Mouse (Mus musculus) kidney, adult 2 months (tissue): ENCODE data around the gene Rtp4.

Experiments used
- CTCF ChIP-seq: fragments of 200-500 bp; conservative IDR thresholded peaks from 2 replicates; pipeline ENCODE4 v1.5.1; 2011; ENCODE audit warnings: low read depth, mild to moderate bottlenecking, control low read depth, low read length, moderate library complexity, mixed read lengths; ENCODE audit not compliant: insufficient read depth, insufficient read length
- POLR2A ChIP-seq: fragments of 200-500 bp; IDR thresholded peaks from one replicate; pipeline ENCODE4 v1.6.1; 2011; ENCODE audit warnings: low read depth, low read length, control low read depth

GRCm38 (mm10) chr16:23472046-23472445, 48.0 kb upstream of the Rtp4 start:
- TF ChIP-seq CTCF (no peak), POLR2A (no peak)
